Mouse (Mus musculus) kidney, adult 8-10 months (tissue): ENCODE measurements at regions not wholly inside any gene's neighbourhood (a gene's known extent, or its start where the extent isn't known, plus 50 kb on each side); places are given as distances from the start of the nearest gene placed in this dataset.

Experiments
- DNase-seq, 2 experiments: peaks; one replicate each; pipeline ENCODE4 v3.0.0; 2022

GRCm38 (mm10) chr8:6577868-6578634 is 1472.9 kb upstream of the Slc10a2 start:
- DNase-seq, result no peak

DNA sequence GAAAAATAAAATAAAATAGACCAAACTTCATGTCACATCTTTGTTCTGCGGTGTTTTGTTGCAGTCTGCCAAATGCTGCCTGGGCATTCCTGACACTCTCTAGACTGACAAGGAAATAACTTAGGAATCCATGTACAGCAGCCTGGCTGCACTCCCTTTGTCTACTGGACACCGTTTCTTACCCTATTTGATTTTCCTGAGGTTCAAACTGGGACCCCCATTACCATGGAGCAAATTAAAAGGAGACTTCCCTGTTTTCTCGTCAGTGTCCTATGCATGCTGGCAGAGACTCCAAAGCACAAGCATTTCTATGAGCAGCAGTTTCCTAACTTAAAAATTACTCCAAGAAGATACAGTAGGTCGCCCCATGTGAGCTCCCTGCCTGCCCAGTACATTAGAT is 1470.1 kb upstream of the Slc10a2 start:
- DNase-seq, result no peak

GRCm38 (mm10) chr8:6573492-6573891 is 1468.3 kb upstream of the Slc10a2 start:
- no peak for DNase-seq

DNA sequence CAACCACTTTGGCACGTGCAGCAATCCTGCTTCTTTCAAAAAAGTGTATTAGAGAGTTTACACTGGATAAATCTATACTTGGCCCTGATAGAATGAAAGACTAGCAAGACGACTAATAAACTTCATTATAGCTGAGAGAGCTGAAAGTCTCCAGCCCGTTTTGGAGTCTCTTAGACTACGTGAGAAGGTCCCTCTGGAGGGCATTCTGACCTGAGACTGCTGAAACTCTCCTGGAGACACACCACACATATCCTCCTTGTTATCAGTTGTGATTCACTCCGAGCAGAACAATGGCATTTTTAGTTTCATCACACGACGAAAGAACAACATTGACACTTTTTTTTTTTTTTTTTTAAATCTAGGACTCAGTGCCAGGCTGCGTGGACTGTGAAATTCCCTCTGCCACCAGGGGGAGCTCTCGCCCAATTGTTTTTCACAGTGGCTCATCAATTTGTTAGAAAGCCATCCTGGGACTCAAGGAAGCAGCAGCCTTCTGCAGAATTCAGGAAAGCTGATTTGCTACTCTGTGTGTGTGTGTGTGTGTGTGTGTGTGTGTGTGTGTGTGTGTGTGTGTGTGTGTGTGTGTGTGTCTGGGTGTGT is 1467.0 kb upstream of the Slc10a2 start:
- DNase-seq, result peak; percentile 30 to 82

DNA sequence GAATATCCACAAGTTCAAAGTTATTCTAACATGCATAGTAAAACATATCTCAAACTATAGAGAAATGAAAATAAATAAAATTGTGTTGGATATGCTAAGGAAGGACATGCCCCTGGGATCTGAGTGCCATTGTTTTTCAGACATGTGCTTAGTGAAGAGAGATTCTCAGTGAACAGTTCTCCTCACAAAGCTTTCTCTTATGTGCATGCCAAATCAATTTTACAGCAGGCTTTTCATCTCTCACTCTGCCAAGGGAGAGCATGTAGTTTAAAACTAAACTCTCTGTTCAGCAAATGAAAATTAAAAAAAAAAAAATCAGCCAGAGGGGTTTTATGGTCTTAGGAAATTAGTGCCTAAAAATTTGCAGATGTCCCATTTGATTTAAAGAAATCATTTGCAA is 1445.8 kb upstream of the Slc10a2 start:
- DNase-seq, result no peak

GRCm38 (mm10) chr8:6527171-6527570 is 1422.0 kb upstream of the Slc10a2 start:
- no peak for DNase-seq

GRCm38 (mm10) chr8:6515882-6516682 is 1410.9 kb upstream of the Slc10a2 start:
- DNase-seq, result peak in 1 of 2 experiments; percentile 7

DNA sequence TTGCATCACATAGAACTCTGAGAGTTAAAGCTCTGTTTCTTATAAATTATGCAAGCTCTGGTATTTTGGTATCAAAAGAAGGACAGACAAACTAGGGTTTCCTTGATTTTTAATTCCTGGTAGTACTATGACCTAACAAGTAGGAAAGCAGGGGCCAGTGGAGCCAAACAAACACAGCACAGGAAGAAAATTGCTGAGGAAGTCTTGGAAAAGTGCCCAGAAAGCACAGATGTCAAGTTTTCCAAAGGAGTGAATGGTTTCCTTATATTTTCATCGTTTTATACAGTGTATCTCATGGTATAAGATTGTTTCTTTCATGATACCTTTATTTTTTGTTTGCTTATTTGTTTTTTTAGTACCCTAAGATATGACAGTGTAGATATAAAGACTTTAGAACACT is 1387.3 kb upstream of the Slc10a2 start:
- DNase-seq, result no peak

- no peak for DNase-seq
These were observed 1376.8 kb upstream of the Slc10a2 start for GRCm38 (mm10) chr8:6481966-6482365.

GRCm38 (mm10) chr8:6471089-6471488 is 1365.9 kb upstream of the Slc10a2 start:
- DNase-seq, result peak in 1 of 2 experiments; percentile 2

- DNase-seq, result no peak
These were observed 1351.5 kb upstream of the Slc10a2 start for GRCm38 (mm10) chr8:6456553-6457180.

GRCm38 (mm10) chr8:6448301-6448700 is 1343.2 kb upstream of the Slc10a2 start:
- no peak for DNase-seq

GRCm38 (mm10) chr8:6439069-6439468 is 1333.9 kb upstream of the Slc10a2 start:
- DNase-seq, result no peak
